Mouse (Mus musculus) small intestine, adult 2 months (tissue): ENCODE results near the gene Tnfrsf17.

Experiments used
- CTCF ChIP-seq: fragments of 200-500 bp; IDR thresholded peaks from 2 replicates; pipeline ENCODE4 v1.5.1; 2012; ENCODE audit warnings: low read depth, mild to moderate bottlenecking, control low read depth, inconsistent platforms, low read length, moderate library complexity, mixed read lengths; ENCODE audit not compliant: insufficient replicate concordance, insufficient read length; ENCODE audit errors: extremely low read depth
- POLR2A ChIP-seq: fragments of 200-500 bp; IDR thresholded peaks from 2 replicates; pipeline ENCODE4 v1.6.1; 2012; ENCODE audit warnings: low read depth, mild to moderate bottlenecking, control low read depth, inconsistent platforms, low read length, moderate library complexity

DNA sequence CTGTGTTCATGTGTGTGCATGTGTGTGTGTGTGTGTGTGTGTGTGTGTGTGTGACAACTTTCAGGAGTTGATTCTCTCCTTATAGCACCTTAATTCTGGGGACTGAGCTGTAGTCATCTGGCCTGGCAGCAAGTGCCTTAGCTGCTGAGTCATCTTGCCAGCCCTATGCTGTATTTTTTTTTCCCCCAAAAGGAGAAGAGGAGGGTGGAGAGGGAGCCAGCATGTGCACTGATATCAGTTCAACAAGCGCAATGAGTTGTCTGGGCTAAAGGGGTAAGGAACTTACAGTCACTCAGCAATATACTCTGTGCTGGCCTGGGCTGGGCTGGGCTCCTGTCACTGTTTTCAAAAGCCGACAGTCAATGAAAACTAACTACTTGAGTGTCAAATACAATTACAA is 43.0 kb upstream of the Tnfrsf17 start:
- TF ChIP-seq POLR2A (no peak), CTCF (no peak)
